Mouse (Mus musculus) thymus, adult 2 months (tissue): ENCODE measurements around the gene Gm44790. TPM values are rescaled to one million over a fixed set of nuclear protein-coding genes. Genes with fewer than 3 reads are reported as not detected.

ENCODE experiments used
- DNase-seq: peaks from one replicate; pipeline ENCODE4 v3.0.0; 2021
- H3K27ac ChIP-seq: fragments of 200-500 bp; 2 replicates; pipeline ENCODE4 v1.5.1; 2012; ENCODE audit warnings: low read length, control low read depth; ENCODE audit not compliant: control insufficient read depth, insufficient read depth
- H3K27me3 ChIP-seq: fragments of 200-500 bp; 2 replicates; pipeline ENCODE4 v1.6.1; 2012; ENCODE audit warnings: mild to moderate bottlenecking, low read length, moderate library complexity, mixed read lengths; ENCODE audit not compliant: control insufficient read depth, insufficient read depth
- H3K36me3 ChIP-seq: fragments of 200-500 bp; 2 replicates; pipeline ENCODE4 v1.6.1; 2012; ENCODE audit warnings: mild to moderate bottlenecking, low read length, moderate library complexity; ENCODE audit not compliant: control insufficient read depth, insufficient read depth
- H3K4me1 ChIP-seq: fragments of 200-500 bp; replicated peaks from 2 replicates; pipeline ENCODE4 v1.6.1; 2012; ENCODE audit warnings: low read length; ENCODE audit not compliant: control insufficient read depth, insufficient read depth
- H3K4me3 ChIP-seq: fragments of 200-500 bp; 2 replicates; pipeline ENCODE4 v1.5.1; 2012; ENCODE audit warnings: mild to moderate bottlenecking, low read length, control low read depth, moderate library complexity; ENCODE audit not compliant: control insufficient read depth, insufficient read depth
- CTCF ChIP-seq: fragments of 200-500 bp; IDR thresholded peaks from 2 replicates; pipeline ENCODE4 v1.5.1; 2012; ENCODE audit warnings: mild to moderate bottlenecking, control low read depth, low read length, moderate library complexity, borderline replicate concordance; ENCODE audit not compliant: control insufficient read depth, poor library complexity, insufficient read depth; ENCODE audit errors: extremely low read depth
- POLR2A ChIP-seq: fragments of 200-500 bp; IDR thresholded peaks from 2 replicates; pipeline ENCODE4 v1.6.1; 2012; ENCODE audit warnings: mild to moderate bottlenecking, low read length, control low read depth, moderate library complexity; ENCODE audit not compliant: control insufficient read depth, poor library complexity, insufficient read depth; ENCODE audit errors: extremely low read depth
- WGBS: fragments of 180-500 bp; shearing (Covaris S2); methylation state at CpG from one replicate; pipeline ENCODE4 v1.1.7; 2018; 5-methylcytosine and 5-hydroxymethylcytosine counted together
- polyA plus RNA-seq: library from polyadenylated mRNA; depleted of rRNA; stranded (reverse); fragments of >200 nt; gene quantifications from 2 replicates; pipeline ENCODE4 v1.2.3, GENCODE M21; 2012

Gene Gm44790
- polyA plus RNA-seq, 1 experiment = 32.5 TPM

DNA sequence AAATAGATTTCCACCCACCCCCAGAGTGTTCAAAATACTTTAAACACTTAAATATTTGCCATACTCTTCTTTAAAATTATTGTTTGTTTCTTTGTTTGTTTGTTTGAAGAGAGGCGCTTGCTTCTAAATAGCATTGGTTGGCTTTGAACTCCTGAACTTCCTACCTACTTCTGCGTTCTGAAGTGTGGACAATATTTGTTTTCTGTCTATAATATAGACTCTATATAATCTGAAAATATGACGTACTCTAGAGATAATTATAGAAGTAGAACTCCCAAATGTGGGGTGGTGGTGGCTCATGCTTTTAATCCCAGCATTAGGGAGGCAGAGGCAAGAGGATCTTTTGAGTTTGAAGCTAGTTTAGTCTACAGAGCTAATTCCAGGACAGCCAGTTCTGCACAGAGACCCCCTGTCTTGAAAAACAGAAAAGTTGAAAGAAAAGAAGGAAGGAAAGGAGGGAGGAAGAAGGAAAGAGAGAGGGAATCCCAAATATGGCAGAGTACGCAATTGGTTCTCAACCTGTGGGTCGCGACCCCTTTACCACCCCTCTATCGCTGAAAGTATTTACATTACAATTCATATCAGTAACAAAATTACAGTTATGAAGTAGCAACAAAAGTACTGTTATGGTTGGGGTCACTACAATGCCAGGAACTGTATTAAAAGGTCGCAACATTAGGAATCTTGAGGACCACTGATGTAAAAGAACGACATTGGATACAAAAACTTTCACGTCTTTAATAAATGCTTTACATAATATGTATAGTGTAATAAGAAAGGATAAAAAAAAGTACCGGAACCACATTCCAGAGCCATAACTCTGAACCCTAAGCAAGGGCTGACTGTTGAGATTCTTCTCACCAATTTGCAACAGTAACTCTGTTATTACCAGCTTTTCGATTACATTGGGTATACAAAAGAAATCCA is 23.5 kb upstream of the Gm44790 start:
- Histone ChIP-seq H3K27ac (no peak overlapping the region), H3K4me3 (no peak overlapping the region), H3K27me3 (no peaks in the 10 kb centered on the region), H3K4me1 (peaks cover 5% of the 10 kb centered on the region), H3K36me3 (no peaks in the 10 kb centered on the region)
- no peak for TF ChIP-seq POLR2A
- no peak for TF ChIP-seq CTCF
- WGBS = 57% methylated on average over 12 of the region's 12 CpGs
- DNase-seq = no peak

GRCm38 (mm10) chr6:86403728-86404099 is 22.7 kb upstream of the Gm44790 start:
- no peak overlapping the region; the same call in 1 of the 2 replicates for H3K27ac ChIP-seq
- no peaks in the 10 kb centered on the region for H3K36me3 ChIP-seq
- peak; percentile 81 for DNase-seq
- no peak for TF ChIP-seq CTCF
- no peak for TF ChIP-seq POLR2A
- under 1% methylated on average over 15 of the region's 15 CpGs for WGBS
- H3K4me1 ChIP-seq = peaks cover 5% of the 10 kb centered on the region
- H3K4me3 ChIP-seq = peak overlapping the region; percentile 67
- H3K27me3 ChIP-seq = no peaks in the 10 kb centered on the region

- Histone ChIP-seq H3K27me3 (no peaks in the 10 kb centered on the region), H3K4me3 (peak within 1 kb of the TSS; percentile 67), H3K36me3 (no peaks in the 10 kb centered on the region), H3K27ac (peak within 1 kb of the TSS; percentile 77), H3K4me1 (peaks cover 5% of the 10 kb centered on the region)
- peak; percentile 94 for DNase-seq
- TF ChIP-seq CTCF = 0 out of 2 replicates have a peak, but pooled peaks have one; percentile 41
- peak; percentile 76 for TF ChIP-seq POLR2A
- WGBS = under 1% methylated on average over 62 of the region's 62 CpGs
These were observed 22.2 kb upstream of the Gm44790 start, which contains the start of gene Tia1 for GRCm38 (mm10) chr6:86404100-86404861. TSS of gene Tia1 (plus strand) at chr6:86404219.

GRCm38 (mm10) chr6:86404996-86405395 is 21.5 kb upstream of the Gm44790 start:
- 0% methylated on average over 11 of the region's 11 CpGs for WGBS
- DNase-seq = peak; percentile 16
- peak overlapping the region; percentile 26; the same call in 1 of the 2 replicates for H3K4me3 ChIP-seq

GRCm38 (mm10) chr6:86406306-86406705 is 20.2 kb upstream of the Gm44790 start:
- H3K4me3 ChIP-seq = no peak overlapping the region

More at GRCm38 (mm10) chr6:86404996-86405395, 21.5 kb upstream of the Gm44790 start:
- TF ChIP-seq POLR2A = no peak
- TF ChIP-seq CTCF = no peak
- no peaks in the 10 kb centered on the region for H3K27me3 ChIP-seq
- no peaks in the 10 kb centered on the region for H3K36me3 ChIP-seq
- peaks cover 5% of the 10 kb centered on the region for H3K4me1 ChIP-seq
- H3K27ac ChIP-seq = no peak overlapping the region; the same call in 1 of the 2 replicates

DNA sequence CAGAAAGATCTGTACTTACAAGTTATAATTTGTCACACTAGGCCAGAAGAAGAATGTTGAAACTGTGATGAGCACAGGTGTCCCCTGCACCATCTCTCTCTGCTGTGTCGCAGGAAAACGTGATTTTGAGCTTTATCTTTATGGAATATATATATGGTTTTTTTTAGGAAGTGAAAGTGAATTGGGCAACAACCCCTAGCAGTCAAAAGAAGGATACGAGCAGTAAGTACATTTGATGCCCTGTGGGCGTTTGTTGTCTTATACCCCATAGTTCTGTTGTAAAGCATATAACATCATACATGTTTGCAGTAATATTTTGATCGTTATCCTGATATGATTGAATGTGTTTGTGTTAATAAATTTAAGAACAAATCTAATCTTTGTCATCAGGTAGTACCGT is 7.7 kb upstream of the Gm44790 start:
- H3K27ac ChIP-seq = no peak overlapping the region
- TF ChIP-seq POLR2A (no peak), CTCF (no peak)
- no peak for DNase-seq
- no peak overlapping the region for H3K4me3 ChIP-seq
- no peaks in the 10 kb centered on the region for H3K4me1 ChIP-seq
- H3K27me3 ChIP-seq = no peaks in the 10 kb centered on the region
- H3K36me3 ChIP-seq = peaks cover 86% of the 10 kb centered on the region
- WGBS = 93% methylated on average over 6 of the region's 6 CpGs

More at GRCm38 (mm10) chr6:86406306-86406705, 20.2 kb upstream of the Gm44790 start:
- DNase-seq = no peak
- Histone ChIP-seq H3K27me3 (no peaks in the 10 kb centered on the region), H3K36me3 (no peaks in the 10 kb centered on the region), H3K27ac (no peak overlapping the region), H3K4me1 (0 out of 2 replicates have a peak, but pooled peaks cover 2% of the 10 kb centered on the region)
- no peak for TF ChIP-seq POLR2A
- no peak for TF ChIP-seq CTCF
